Mouse (Mus musculus) midbrain, embryonic 16.5 days (tissue): ENCODE data around the gene Cblb. TPM values are rescaled to one million over a fixed set of nuclear protein-coding genes. Genes with fewer than 3 reads are reported as not detected.

Source experiments
- ATAC-seq: fragments of 200-750 bp; cut with Nextera tagmentation; 2 replicates; pipeline ENCODE4 v1.8.0; 2017; ENCODE audit warnings: moderate TSS enrichment
- H3K27ac ChIP-seq: fragments of 300-500 bp; sonication (generic); 2 replicates; pipeline ENCODE4 v1.5.1; 2014; ENCODE audit warnings: mild to moderate bottlenecking, low read length, mixed read lengths
- H3K27me3 ChIP-seq: fragments of 300-500 bp; sonication (generic); 2 replicates; pipeline ENCODE4 v1.6.1; 2014; ENCODE audit warnings: low read depth, low read length, mixed read lengths; ENCODE audit not compliant: control insufficient read depth, insufficient read depth
- H3K36me3 ChIP-seq: fragments of 300-500 bp; sonication (generic); 2 replicates; pipeline ENCODE4 v1.6.1; 2014; ENCODE audit warnings: mild to moderate bottlenecking, low read length, moderate library complexity, mixed read lengths; ENCODE audit not compliant: control insufficient read depth, insufficient read depth
- H3K4me1 ChIP-seq: fragments of 300-500 bp; sonication (generic); 2 replicates; pipeline ENCODE4 v1.6.1; 2014; ENCODE audit warnings: mild to moderate bottlenecking, low read length, mixed read lengths; ENCODE audit not compliant: control insufficient read depth, insufficient read depth
- H3K4me2 ChIP-seq: fragments of 300-500 bp; sonication (generic); 2 replicates; pipeline ENCODE4 v1.6.1; 2014; ENCODE audit warnings: mild to moderate bottlenecking, low read length, mixed read lengths
- H3K4me3 ChIP-seq: fragments of 300-500 bp; sonication (generic); 2 replicates; pipeline ENCODE4 v1.5.1; 2014; ENCODE audit warnings: low read depth, mild to moderate bottlenecking, low read length, moderate library complexity, mixed read lengths
- H3K9ac ChIP-seq: fragments of 300-500 bp; sonication (generic); 2 replicates; pipeline ENCODE4 v1.6.1; 2014; ENCODE audit warnings: low read depth, low read length, mixed read lengths
- H3K9me3 ChIP-seq: fragments of 300-500 bp; sonication (generic); replicated peaks from 2 replicates; pipeline ENCODE4 v1.6.1; 2014; ENCODE audit warnings: mild to moderate bottlenecking, low read length, mixed read lengths; ENCODE audit not compliant: control insufficient read depth, poor library complexity, severe bottlenecking
- whole genome bisulfite sequencing: fragments of 180-500 bp; shearing (Covaris S2); extraction: QIAGEN DNeasy Blood & Tissue Kit; methylation state at CpG from one replicate; pipeline ENCODE4 v1.1.7; 2014; 5-methylcytosine and 5-hydroxymethylcytosine counted together
- polyA plus RNA-seq: library from polyadenylated mRNA; unstranded; fragments of >200 nt; fragmentation: Nextera tagmentation; extraction: Ambion mirVana; gene quantifications from 2 replicates; pipeline ENCODE4 v1.2.1, GENCODE M21; 2015

The Cblb gene
- polyA plus RNA-seq, 1 experiment from 2014 or later = 10.4 TPM

GRCm38 (mm10) chr16:52060100-52060719, 29.2 kb downstream of the Cblb start:
- Histone ChIP-seq H3K4me1 (peaks cover 10% of the 10 kb centered on the region), H3K27ac (no peak overlapping the region), H3K27me3 (no peaks in the 10 kb centered on the region), H3K36me3 (no peaks in the 10 kb centered on the region), H3K9me3 (no peaks in the 10 kb centered on the region), H3K4me2 (no peak overlapping the region), H3K9ac (no peak overlapping the region), H3K4me3 (no peak overlapping the region)
- WGBS = 89% methylated on average over 17 of the region's 17 CpGs
- ATAC-seq = no peak

- H3K36me3 ChIP-seq = no peaks in the 10 kb centered on the region
- ATAC-seq = no peak
- no peaks in the 10 kb centered on the region for H3K9me3 ChIP-seq
- H3K9ac ChIP-seq = no peak overlapping the region
- 67% methylated on average over 4 of the region's 4 CpGs for WGBS
- no peaks in the 10 kb centered on the region for H3K27me3 ChIP-seq
- no peak overlapping the region for H3K4me2 ChIP-seq
- no peak overlapping the region for H3K4me3 ChIP-seq
- H3K27ac ChIP-seq = no peak overlapping the region
- H3K4me1 ChIP-seq = peaks cover 10% of the 10 kb centered on the region
Measured at GRCm38 (mm10) chr16:52061015-52061481, 30.0 kb downstream of the Cblb start.

- Histone ChIP-seq H3K4me3 (no peak overlapping the region), H3K9me3 (no peaks in the 10 kb centered on the region), H3K9ac (no peak overlapping the region), H3K27ac (no peak overlapping the region), H3K36me3 (no peaks in the 10 kb centered on the region), H3K27me3 (no peaks in the 10 kb centered on the region), H3K4me2 (no peak overlapping the region), H3K4me1 (peaks cover 2% of the 10 kb centered on the region)
- 0 out of 2 replicates have a peak, but pooled peaks have one; percentile 37 for ATAC-seq
- WGBS = 70% methylated on average over 12 of the region's 12 CpGs
Measured at GRCm38 (mm10) chr16:52064309-52065105, 33.5 kb downstream of the Cblb start.

- ATAC-seq = no peak
Measured at GRCm38 (mm10) chr16:52067632-52068516, 36.8 kb downstream of the Cblb start.

GRCm38 (mm10) chr16:52068517-52068874, 37.5 kb downstream of the Cblb start:
- H3K9ac ChIP-seq = no peak overlapping the region
- H3K4me1 ChIP-seq = peaks cover 6% of the 10 kb centered on the region; the same call in 1 of the 2 replicates
- H3K4me3 ChIP-seq = no peak overlapping the region
- H3K9me3 ChIP-seq = no peaks in the 10 kb centered on the region
- H3K36me3 ChIP-seq = no peaks in the 10 kb centered on the region
- WGBS = 99% methylated on average over 3 of the region's 3 CpGs
- no peak for ATAC-seq
- no peak overlapping the region for H3K27ac ChIP-seq
- no peaks in the 10 kb centered on the region for H3K27me3 ChIP-seq
- H3K4me2 ChIP-seq = no peak overlapping the region

More at GRCm38 (mm10) chr16:52067632-52068516, 36.8 kb downstream of the Cblb start:
- no peak overlapping the region for H3K9ac ChIP-seq
- H3K4me3 ChIP-seq = no peak overlapping the region
- H3K9me3 ChIP-seq = no peaks in the 10 kb centered on the region
- no peaks in the 10 kb centered on the region for H3K27me3 ChIP-seq
- H3K27ac ChIP-seq = no peak overlapping the region
- 89% methylated on average over 10 of the region's 10 CpGs for WGBS
- peaks cover 6% of the 10 kb centered on the region; the same call in 1 of the 2 replicates for H3K4me1 ChIP-seq
- no peak overlapping the region for H3K4me2 ChIP-seq
- H3K36me3 ChIP-seq = no peaks in the 10 kb centered on the region

GRCm38 (mm10) chr16:52069648-52070047, 38.6 kb downstream of the Cblb start:
- 95% methylated on average over 6 of the region's 6 CpGs for WGBS
- H3K9me3 ChIP-seq = no peaks in the 10 kb centered on the region
- no peak for ATAC-seq

GRCm38 (mm10) chr16:52070128-52070527, 39.1 kb downstream of the Cblb start:
- no peak overlapping the region for H3K9ac ChIP-seq
- H3K36me3 ChIP-seq = no peaks in the 10 kb centered on the region
- no peaks in the 10 kb centered on the region for H3K27me3 ChIP-seq
- H3K4me1 ChIP-seq = peaks cover 6% of the 10 kb centered on the region; the same call in 1 of the 2 replicates
- 95% methylated on average over 5 of the region's 5 CpGs for WGBS
- H3K4me2 ChIP-seq = no peak overlapping the region
- no peak overlapping the region for H3K4me3 ChIP-seq
- no peak for ATAC-seq
- H3K9me3 ChIP-seq = no peaks in the 10 kb centered on the region
- no peak overlapping the region for H3K27ac ChIP-seq

More at GRCm38 (mm10) chr16:52069648-52070047, 38.6 kb downstream of the Cblb start:
- Histone ChIP-seq H3K27ac (no peak overlapping the region), H3K4me2 (no peak overlapping the region), H3K4me3 (no peak overlapping the region), H3K9ac (no peak overlapping the region), H3K27me3 (no peaks in the 10 kb centered on the region), H3K36me3 (no peaks in the 10 kb centered on the region), H3K4me1 (peaks cover 6% of the 10 kb centered on the region; the same call in 1 of the 2 replicates)

- Histone ChIP-seq H3K4me3 (no peak overlapping the region), H3K27ac (no peak overlapping the region), H3K4me2 (no peak overlapping the region), H3K36me3 (no peaks in the 10 kb centered on the region), H3K9ac (no peak overlapping the region), H3K4me1 (peaks cover 6% of the 10 kb centered on the region; the same call in 1 of the 2 replicates), H3K9me3 (no peaks in the 10 kb centered on the region), H3K27me3 (no peaks in the 10 kb centered on the region)
- ATAC-seq = no peak
- WGBS = 83% methylated on average over 2 of the region's 2 CpGs
Measured at GRCm38 (mm10) chr16:52071290-52071689, 40.3 kb downstream of the Cblb start.
